Mouse (Mus musculus) hindlimb bud, embryonic 11.5 days (tissue): ENCODE results near the gene Snrpb.

ENCODE experiments used
- DNase-seq: peaks from one replicate; pipeline ENCODE4 v3.0.0-alpha.2; 2012; ENCODE audit warnings: low read depth, low spot score; ENCODE audit errors: extremely low spot score

Snrpb gene

DNA sequence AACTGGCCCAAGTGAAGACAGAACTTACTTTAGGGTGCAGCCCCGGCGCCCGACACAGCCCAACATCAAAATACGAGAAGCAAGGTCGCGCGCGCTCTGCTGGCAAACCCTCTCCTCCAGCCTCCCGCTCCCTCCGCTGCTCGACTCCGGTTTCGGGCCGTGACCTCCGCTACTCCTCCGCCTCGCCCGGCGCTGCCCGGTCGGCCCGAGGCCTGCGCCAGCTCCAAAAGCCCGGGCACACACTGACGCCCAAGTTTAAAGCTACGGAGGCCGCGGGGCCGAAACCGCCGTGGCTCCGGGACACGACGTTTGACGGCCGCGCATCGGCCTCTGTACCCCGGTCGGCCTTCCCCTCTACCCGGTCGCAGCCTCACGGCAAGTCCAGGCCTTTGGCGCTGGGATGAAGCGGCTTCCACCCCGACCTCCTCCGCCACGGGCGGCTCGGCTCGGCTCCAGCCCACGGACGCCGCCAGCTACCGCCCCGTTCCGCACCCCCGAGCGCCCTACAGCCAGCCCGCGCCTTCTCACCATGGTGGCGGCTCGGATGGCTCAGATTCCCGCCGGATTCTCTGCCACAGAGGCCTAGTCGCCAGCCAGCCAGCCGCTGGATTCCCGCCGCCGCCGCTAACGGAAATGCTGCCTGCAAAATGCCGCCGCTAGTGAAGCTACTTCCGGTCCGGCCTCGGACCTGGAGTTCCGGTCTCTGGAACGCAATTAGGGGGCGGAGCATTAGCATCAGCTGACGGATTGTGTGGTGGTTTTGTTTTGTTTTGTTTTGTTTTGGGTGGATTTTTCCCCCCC, at the start of gene Snrpb:
Snrpb (minus strand) TSS at position 698 of the 801 bp plus-strand sequence.
- DNase-seq: peak; percentile 78

- no peak for DNase-seq
These were observed 32.4 kb upstream of the Snrpb start for GRCm38 (mm10) chr2:130211581-130211980.

GRCm38 (mm10) chr2:130209636-130210035, 30.4 kb upstream of the Snrpb start:
- DNase-seq: no peak

DNA sequence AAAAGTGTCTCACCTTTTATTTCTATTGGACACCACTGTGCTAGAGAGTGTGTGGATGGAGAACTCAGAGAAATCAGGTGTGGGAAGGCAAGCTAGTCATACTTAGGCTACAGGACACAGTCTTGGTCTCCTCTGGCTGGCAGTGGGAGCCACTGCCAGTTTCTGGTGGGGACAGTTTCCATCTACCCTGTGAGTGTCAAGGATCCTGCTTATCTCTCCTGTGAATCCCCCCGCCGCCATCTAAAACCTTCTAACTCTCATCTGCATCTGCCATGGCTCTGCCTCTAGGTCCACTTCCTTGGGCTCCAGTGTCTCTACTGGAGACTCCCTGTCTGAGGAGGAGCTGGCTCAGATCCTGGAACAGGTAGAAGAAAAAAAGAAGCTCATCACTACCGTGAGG, 28.8 kb upstream of the Snrpb start:
- DNase-seq: peak; percentile 20

- DNase-seq: no peak
These were observed 28.2 kb upstream of the Snrpb start for GRCm38 (mm10) chr2:130207376-130207775.

DNA sequence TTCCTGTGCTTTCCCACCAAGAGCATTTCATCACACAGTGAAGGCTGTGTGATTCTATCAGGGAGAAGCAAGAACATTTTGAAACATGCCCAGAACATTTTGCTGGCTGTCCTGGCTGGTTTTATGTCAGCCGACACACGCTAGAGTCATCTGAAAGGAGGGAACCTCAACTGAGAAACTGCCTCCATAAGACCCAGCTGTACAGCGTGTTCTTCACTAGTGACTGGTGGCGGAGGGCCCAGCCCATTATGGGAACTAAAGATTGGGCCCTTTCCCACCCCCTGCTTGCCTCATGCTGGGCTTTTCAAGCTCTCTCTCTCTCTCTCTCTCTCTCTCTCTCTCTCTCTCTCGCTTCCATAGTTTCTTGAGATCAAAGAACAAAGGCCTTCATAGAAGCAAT, 21.8 kb upstream of the Snrpb start:
- DNase-seq: no peak

DNA sequence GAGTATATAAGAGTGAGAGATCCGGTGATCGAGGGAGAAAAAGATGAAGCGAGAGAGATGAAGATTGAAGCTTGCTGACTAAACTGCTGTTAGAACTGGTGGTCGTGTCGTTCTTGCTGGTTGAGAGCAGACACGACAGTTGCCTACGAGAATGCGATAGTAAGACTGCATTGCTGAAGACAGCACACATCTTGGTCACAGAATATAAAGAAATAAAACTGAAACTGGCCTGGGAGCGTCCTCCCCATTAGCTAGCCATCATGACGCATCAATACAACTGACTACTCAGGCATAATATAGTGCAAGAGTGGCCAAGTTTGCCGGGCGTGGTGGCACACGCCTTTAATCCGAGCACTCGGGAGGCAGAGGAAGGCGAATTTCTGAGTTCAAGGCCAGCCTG, 15.7 kb upstream of the Snrpb start, which contains the start of gene Tmc2:
Tmc2 (plus strand) TSS at position 301 of the 400 bp plus-strand sequence.
- DNase-seq: no peak

DNA sequence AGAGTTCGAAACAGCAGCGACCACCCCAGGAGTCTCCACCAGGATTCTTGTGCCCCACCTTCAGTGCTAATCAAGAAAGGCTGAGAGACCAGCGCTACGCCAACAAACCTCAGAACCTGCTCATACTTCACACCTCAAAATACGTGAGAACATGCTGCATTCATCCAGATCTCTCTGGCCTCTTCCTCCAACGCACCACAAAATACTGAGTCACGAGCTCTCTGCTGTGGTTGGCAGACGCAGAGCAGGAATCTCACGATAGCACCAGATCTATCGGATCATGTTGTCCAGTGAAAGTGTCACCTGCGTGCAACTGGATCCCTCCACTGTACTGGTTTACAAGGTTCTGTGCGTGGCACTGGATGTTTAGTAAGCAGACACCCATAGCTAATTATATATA, 9.2 kb upstream of the Snrpb start:
- DNase-seq: no peak

DNA sequence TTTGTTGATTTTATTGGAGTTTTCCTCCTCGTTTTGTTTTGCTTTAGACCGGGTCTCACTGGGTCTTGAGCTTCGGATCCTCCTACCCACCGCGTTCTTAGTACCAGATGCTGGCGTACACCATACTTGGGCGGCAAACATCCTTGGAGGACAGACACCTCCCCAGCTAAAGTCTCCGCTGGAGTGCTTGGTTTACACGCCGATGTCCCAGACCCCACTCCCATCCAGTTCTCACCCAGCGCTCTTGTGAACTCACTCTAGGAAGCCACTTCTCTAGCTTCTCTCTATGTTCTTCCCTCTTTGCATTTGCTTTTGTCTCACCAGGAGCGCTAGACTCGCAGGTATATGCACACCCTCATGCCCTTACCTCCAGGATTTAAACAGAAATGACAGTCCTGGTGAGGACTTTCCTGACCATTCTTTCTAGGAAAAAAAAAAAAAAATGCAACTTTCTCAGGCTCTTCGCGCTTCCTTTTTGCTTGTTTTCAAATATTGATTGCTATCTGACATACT, 360 bp upstream of the Snrpb start:
- no peak for DNase-seq

DNA sequence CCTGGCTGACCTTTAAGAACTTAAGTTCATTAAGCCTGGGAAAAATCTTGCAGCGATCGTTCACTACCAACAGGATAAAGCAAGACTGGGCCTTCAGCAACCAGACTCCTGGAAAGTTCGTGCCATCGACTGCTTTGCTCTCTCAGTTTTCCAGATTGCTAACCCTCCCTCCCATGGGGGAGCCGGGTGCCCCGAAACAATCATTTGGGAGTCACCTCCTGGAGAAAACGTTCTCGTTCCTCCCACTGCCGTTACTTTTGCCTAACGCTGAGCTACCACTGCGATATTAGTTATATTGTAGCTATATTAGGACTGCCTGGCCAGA, 860 bp downstream of the Snrpb start:
- DNase-seq: no peak

GRCm38 (mm10) chr2:130176820-130177219, 2.4 kb downstream of the Snrpb start:
- no peak for DNase-seq

GRCm38 (mm10) chr2:130171674-130172073, 7.5 kb downstream of the Snrpb start:
- no peak for DNase-seq

- DNase-seq: no peak
These were observed 11.3 kb downstream of the Snrpb start for GRCm38 (mm10) chr2:130167861-130168260.

GRCm38 (mm10) chr2:130166311-130167214, 12.6 kb downstream of the Snrpb start:
- no peak for DNase-seq

DNA sequence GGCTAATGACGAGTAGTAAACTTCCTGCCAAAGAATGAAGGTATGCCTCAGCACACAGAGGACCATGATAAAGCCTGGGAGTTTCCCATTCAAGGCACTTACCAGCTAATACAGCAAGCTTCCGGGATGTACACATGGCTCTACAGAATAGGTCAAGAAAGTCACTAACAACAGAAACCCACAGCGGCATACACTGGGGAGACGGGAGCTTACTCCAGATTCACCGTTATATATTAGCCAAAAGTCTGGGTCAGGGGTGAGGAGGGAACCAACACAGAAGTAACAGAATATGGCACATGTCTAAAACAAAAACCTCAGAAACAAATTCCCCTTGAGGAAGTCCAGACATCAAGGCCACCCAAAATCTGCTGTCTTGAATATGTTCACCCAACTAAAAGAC, 16.5 kb downstream of the Snrpb start:
- no peak for DNase-seq

DNA sequence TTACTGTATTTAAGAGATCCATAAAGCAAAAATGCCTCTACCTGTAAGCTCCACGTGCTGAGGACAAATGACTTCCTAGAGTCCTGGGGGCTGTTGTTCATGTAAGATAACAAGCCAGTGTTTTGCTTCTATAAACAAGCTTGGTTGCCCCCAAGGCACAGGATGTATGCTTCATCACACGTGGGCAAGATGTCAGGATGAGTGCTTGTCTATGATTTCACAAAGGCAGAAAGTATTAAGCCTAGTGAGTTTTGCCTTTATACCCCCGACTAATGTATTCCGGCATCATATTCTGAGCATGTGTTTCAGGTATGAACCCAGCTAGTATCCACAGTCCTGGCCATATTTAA, 21.1 kb downstream of the Snrpb start:
- no peak for DNase-seq

DNA sequence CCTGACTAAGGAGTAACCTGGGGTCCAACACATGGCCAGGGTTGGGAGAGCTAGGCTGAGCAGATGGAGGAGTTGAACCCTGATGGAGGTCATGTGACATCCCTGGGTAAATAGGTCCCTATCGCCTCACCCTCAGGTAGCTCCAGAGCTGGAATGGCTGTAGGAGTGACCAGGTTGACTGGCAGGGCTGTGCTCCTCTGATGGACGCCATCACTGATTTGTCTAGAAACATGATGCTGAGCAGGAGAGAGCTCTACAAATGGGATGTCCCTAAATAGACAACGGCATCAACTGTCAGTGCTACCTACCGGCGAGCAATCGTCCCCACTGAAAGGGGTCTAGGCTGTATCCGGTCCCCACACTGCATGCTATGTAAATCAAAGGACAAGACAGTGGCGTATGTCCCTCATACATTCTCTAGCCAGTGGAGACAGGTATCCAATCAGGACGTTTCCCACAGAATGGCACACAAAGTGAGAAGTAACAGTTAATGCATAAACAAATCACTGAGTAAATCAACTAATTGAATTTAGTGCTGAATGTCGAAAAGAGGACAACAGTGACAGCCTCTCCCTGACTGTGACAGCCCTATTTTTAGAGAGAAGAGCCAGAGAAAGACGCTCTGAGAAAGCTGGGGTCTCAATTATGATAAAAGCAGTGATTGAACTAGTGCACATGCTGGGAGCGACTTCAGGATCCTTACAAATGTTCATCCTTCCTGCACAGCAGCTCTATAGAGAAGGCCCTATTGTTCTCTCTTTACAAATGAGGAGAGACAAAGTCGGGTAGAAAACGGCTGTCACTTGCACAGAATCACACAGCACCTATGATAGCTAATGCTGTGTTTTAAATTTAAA, 21.7 kb downstream of the Snrpb start:
- DNase-seq: no peak

DNA sequence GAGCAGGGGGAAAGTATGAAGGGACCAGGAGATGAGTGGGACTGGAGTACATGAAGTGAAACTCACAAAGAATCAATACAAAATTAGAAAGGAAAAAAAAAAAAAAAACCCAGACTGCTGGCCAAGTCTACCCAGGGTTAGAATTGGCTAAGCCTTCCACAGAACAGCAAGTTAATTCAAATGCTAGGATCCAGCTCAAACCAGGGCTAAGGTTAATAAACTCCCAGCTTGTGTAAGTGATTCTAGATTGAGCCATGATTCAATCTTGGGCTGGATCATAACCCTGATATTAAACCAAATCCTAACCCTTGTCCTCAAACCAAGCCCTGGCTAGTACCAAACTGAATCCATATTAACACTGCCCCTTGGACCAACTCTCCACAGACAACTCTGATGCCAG, 23.4 kb downstream of the Snrpb start:
- no peak for DNase-seq

DNA sequence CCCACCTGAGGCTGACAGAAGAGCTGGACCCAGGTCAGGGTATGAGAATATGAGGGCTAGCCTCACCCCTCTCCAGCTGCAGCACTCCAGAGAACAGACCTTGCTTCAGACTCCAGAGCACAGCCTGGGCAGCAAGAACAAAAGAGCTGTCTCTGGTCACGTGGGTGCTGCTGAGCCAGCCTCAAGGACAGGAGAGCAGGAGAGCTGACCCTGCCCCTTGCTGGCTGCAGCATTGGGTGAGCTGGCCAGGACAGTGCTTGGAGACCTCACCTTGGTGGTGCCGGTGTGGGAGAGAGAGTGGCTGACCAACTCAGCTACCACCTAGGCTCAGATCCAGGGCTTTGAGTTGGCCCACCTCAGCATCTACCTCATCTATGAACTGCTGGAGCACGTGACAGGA, 24.0 kb downstream of the Snrpb start:
- no peak for DNase-seq

- DNase-seq: no peak
These were observed 33.0 kb downstream of the Snrpb start for GRCm38 (mm10) chr2:130146089-130146668.
